8 mouse cellular contexts compared by ENCODE assay signal in genomic region chr12:91779004-91779365, GRCm38 (mm10). TPM values are rescaled to one million over a fixed set of nuclear protein-coding genes. Genes with fewer than 3 reads are reported as not detected.
DNase-seq lines count a peak whose midpoint lies in the region; ATAC-seq and TF ChIP-seq lines count a peak whose summit lies in the region.

No protein-coding gene starts in this region.

- no peaks in the 10 kb centered on the region for H3K4me1 ChIP-seq in hindbrain, embryonic 11.5 days (replicated peaks; ENCODE audit: control insufficient read depth, insufficient read depth, low read length)
- H3K4me1 ChIP-seq in lung, postnatal 0 days (ENCODE audit: insufficient read depth, low read depth, low read length): peaks cover 4% of the 10 kb centered on the region; the same call in 1 of the 2 replicates

- peak overlapping the region; percentile 77 for H3K4me3 ChIP-seq in hindbrain, embryonic 11.5 days (ENCODE audit: low read depth, low read length)
- H3K4me3 ChIP-seq in lung, postnatal 0 days (ENCODE audit: low read depth, low read length): peak overlapping the region; percentile 55

- under 1% methylated on average over 34 of the region's 35 CpGs for WGBS in hindbrain, embryonic 11.5 days
- WGBS in lung, postnatal 0 days: under 1% methylated on average over 26 of the region's 35 CpGs

- DNase-seq in T-cell, adult 2 months (ENCODE audit: low spot score): peak; percentile 65
- DNase-seq in cerebellum, postnatal 14 days: peak; percentile 78 to 82
- DNase-seq in frontal cortex, postnatal 10 days (ENCODE audit: low spot score in 2 of 2): peak; percentile 64 to 77
- peak; percentile 89 for DNase-seq in hindbrain, embryonic 11.5 days (ENCODE audit: low spot score)
- DNase-seq in layer of hippocampus, postnatal 14 days (ENCODE audit: low spot score in 2 of 2): peak; percentile 80 to 83
- DNase-seq in lung, postnatal 0 days (ENCODE audit: low spot score): peak; percentile 82
- DNase-seq in ovary, postnatal 14 days (ENCODE audit: low spot score): peak; percentile 68
- peak; percentile 87 for DNase-seq in thymus, postnatal 0 days (ENCODE audit: low spot score)

- TF ChIP-seq EP300 in lung, postnatal 0 days (IDR thresholded peaks at IDR 0.05): no peak

- no peaks in the 10 kb centered on the region for H3K9me3 ChIP-seq in hindbrain, embryonic 11.5 days (ENCODE audit: control insufficient read depth, low read length)
- H3K9me3 ChIP-seq in lung, postnatal 0 days (ENCODE audit: low read length): no peaks in the 10 kb centered on the region

- peak overlapping the region; percentile 93 for H3K4me2 ChIP-seq in hindbrain, embryonic 11.5 days (replicated peaks; ENCODE audit: low read depth, low read length)
- H3K4me2 ChIP-seq in lung, postnatal 0 days (replicated peaks; ENCODE audit: low read depth, low read length): peak overlapping the region; percentile 88

- H3K27ac ChIP-seq in hindbrain, embryonic 11.5 days (ENCODE audit: low read depth, low read length): no peak overlapping the region
- no peak overlapping the region for H3K27ac ChIP-seq in lung, postnatal 0 days (ENCODE audit: low read length)

- H3K27me3 ChIP-seq in hindbrain, embryonic 11.5 days (ENCODE audit: control insufficient read depth, insufficient read depth, low read length): no peaks in the 10 kb centered on the region
- no peaks in the 10 kb centered on the region for H3K27me3 ChIP-seq in lung, postnatal 0 days (replicated peaks; ENCODE audit: insufficient read depth, low read length)

- H3K36me3 ChIP-seq in hindbrain, embryonic 11.5 days (ENCODE audit: control insufficient read depth, insufficient read depth, low read length): no peaks in the 10 kb centered on the region
- no peaks in the 10 kb centered on the region for H3K36me3 ChIP-seq in lung, postnatal 0 days (ENCODE audit: insufficient read depth, low read length)

- TF ChIP-seq CTCF in lung, postnatal 0 days (IDR thresholded peaks at IDR 0.05): no peak

- ATAC-seq in hindbrain, embryonic 11.5 days (ENCODE audit: low FRiP score): peak; percentile 98
- ATAC-seq in lung, postnatal 0 days: peak; percentile 94

- H3K9ac ChIP-seq in hindbrain, embryonic 11.5 days (ENCODE audit: low read depth, low read length): peak overlapping the region; percentile 48
- H3K9ac ChIP-seq in lung, postnatal 0 days (replicated peaks; ENCODE audit: low read depth): peak overlapping the region; percentile 32

RNA-seq across cellular contexts. Expression of gene Ston2, which starts 9.2 kb away (rescaled TPM):
- 6.8 and 10.5 TPM in 2 replicates for polyA plus RNA-seq in hindbrain, embryonic 11.5 days (2014; fragmentation: Nextera tagmentation; extraction: Ambion mirVana)
- total RNA-seq in layer of hippocampus, postnatal 14 days (2021): 10 to 100 TPM; 24.7 to 33.3 TPM
- 6.2 and 6.8 TPM in 2 replicates for polyA plus RNA-seq in lung, postnatal 0 days (2015; fragmentation: Nextera tagmentation; extraction: Ambion mirVana)
- polyA plus RNA-seq in thymus, postnatal 0 days (2015; fragmentation: Nextera tagmentation; extraction: Ambion mirVana): 7.6 and 7.9 TPM in 2 replicates
